Mouse (Mus musculus) 3T3-L1 (cell line): ENCODE measurements at regions not wholly inside any gene's neighbourhood (a gene's known extent, or its start where the extent isn't known, plus 50 kb on each side); places are given as distances from the start of the nearest gene placed in this dataset.
A peak's percentile ranks its signal among the peaks of the same experiment; 100 is the strongest.

Experiments used
- DNase-seq: peaks from one replicate; pipeline ENCODE4 v3.0.0-alpha.2; 2015; ENCODE audit warnings: low read depth, low spot score

DNA sequence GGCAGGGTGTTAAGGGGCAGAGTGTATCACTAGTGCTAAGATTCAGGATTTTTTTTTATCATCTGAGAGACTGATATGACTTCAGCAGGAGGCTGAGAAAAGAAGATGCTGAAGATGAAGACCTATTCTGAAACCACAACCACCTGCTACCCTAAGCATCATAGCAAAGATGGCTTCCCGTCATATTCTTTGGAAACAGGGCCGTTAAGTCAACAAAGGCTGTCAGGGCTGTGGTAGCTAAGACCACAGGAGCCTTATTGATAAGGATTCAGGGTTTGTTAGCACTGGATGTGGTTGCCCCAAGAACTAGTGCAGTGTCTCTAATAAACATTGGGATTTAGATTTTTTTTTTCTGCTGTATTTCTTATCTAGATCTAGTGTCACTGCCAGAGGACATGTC, 56.7 kb upstream of the Rasgrp1 start:
- DNase-seq, result no peak

DNA sequence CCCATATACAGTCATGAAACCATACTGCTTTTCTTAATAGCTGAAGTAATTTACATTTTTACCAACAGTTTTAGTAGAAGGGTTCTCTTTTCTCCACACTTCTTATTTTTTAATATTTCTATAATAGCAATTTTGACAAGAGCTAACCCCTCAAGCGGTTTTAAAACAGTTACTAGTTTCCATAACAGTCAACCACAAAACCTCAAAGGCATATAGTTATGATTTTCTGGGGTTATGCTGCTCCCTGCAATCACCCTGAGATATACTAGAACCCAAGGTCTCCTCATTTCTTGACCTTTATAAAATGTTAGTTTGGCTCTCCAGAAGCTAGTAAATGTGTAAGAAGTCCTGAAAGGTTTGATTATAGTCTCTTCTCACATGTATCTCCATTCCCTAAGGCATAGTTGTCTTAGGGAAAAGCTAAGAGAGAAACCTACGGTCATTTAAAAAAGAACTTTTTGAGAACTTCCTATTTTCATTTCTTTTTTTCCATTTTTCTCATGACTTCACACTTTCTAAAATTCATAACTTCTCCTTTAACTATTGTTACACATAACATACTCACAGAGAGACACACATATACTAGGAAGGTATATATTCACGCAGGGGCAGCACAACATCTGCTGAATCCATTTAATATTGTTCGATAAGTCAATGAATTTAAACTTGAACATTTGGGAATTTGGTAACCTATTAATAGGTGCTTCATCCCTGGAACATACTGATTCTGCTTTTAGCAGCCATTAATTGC, 60.8 kb upstream of the Rasgrp1 start:
- no peak for DNase-seq

DNA sequence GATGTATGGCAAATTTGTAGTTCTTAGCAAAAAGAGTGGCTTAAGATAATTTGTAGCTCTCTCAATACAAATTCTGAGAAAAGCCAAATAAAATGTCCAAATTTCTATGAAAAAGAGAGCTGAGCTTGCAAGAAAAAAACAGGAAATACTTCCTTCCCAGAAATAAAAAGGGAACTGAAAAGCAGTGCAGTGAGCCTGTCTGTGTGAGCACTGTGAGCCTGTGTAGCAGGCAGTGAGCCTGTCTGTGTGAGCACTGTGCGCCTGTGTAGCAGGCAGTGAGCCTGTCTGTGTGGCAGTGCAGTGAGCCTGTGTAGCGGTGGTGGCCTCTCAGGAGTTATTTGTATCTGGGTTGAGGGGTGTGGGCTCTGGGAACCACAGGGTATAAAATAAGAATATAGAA, 62.7 kb upstream of the Rasgrp1 start:
- no peak for DNase-seq

DNA sequence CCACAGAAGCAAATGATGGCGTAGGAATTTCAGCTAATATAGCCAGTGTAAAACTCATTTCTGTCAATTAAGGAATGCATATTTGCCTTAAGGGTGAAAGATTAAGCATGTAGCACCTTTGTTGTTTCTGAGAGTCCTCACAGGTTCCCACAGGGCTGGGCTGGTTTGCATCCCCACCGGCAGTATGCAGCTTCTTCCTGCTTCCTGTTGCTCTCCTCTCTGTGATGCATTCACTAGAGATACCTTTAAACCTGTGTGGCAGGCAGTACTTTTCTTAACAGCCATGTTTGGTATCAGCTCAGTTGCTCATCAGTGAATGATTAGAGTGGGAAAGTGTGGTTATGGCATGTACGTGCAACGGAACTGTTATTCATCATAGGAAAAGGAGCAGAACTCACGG, 65.4 kb upstream of the Rasgrp1 start:
- DNase-seq, result no peak

DNA sequence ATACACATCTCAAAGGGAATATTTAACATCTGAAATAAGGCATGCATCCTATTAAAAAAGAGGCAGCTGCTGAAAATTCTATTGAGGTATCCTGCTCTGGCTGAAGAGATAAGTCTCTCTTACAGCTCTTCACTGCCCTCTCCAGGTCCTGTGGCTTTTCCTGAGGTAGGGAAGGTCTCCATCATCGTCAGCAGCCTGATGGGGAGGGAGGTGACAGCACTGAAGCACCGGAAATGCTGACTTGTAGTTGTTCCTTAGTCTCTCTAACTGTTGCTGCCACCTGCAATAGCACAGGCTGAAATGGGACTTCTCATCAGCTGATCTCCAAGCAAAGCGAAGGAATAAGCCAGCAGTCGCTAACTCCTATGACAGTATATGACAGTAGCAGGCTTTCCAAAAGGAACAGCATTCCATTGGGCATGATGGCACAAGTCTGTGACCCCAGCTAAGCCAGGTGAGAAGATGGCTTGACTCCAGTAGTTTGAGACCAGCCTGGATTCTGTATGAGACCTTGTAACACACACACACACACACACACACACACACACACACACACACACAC, 69.3 kb upstream of the Rasgrp1 start:
- DNase-seq, result peak; percentile 10

DNA sequence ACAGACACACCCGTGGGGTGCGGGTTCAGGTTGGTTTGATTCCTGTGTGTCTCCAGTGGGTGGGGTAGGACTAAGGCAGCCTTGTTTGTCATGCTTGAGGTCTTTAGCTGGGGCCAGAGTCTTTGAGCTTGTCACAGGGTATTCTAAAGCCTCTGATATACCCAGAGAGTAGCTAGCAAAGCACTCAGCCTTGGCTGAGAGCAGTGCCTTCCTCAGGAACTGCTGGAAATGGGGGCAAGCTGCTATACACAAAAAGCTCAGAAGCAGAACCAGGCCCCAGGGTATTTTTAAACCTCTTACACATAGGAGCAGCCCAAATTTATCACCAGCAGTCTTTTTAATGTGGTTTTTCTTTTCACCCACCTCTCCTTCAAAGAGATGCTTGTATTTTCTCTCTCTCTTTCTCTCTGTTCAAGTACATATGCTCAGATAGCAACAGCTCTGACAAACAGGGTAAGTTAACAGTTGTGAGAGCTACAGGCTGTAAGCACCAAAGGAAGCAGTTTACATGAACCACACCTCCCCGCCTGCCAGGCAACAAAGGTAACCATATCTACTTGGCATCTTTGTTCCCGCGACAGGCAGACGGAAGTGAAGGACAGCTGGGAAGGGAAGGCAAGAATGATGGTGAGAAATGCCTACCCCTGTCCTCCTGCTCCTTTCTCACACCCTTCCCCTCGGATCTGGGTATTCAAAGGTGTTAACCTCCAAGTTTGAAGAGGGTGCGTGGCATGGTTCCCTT, 74.6 kb upstream of the Rasgrp1 start:
- no peak for DNase-seq

DNA sequence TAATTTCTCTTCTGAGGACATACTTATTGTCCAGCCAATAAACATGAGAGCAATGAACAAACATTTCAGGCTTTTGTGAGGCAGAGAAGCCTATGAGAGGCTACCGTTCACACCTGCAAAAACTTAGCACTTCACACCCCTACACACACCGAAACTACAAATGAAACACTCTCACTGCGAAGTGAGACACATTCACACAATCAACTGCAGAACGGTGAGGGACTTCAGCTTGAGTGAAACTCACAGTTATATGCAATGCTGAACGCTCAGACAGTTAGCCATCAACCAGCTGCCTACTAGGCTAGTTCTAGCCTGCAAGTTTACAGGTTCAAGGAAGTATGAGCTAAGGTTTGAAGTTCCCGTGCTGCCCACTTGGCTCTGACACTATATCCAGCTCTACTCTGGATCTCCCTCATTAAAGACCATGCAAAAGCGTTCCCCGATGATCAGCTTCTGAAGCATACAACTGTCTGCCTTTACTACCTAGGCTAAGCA, 75.4 kb upstream of the Rasgrp1 start:
- DNase-seq, result no peak

DNA sequence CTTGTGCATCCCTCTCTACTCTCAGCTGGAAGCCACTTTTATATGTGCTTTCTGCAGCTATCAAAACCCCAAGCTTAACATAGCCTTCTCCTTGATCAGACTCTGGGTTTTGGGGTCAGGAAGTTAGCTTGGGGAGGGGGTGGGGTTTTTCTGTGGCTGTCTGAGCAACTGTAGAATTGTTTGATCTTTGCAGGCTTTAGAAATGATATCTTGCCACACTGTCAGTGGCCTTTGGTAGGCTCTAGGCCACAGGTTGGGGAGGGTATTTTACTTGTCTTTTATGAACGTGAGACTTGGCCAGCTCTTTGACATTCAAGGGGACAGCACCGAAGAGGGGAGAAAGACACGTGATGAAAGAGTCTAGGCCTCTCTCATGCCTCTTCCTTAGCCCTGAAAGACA, 75.9 kb upstream of the Rasgrp1 start:
- DNase-seq, result no peak

DNA sequence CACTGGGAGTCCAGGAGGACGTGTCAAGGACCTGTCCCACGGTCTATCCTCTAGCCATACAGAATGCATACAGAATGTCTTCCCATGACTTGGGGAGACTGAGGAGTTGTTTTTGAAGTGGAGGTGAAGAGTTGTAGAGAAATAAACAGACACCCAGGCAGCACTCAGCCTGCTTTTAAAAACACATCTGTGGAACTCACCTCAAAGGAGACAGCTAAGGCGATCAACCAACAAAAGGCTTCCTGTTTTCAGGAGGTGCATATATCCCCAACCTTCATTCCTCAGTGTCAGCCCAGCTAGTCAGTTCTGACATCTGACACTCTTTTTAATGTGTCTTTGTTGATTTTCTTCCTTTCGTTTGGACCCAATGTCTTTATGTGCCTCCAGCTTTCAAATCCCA, 78.6 kb upstream of the Rasgrp1 start:
- DNase-seq, result no peak

DNA sequence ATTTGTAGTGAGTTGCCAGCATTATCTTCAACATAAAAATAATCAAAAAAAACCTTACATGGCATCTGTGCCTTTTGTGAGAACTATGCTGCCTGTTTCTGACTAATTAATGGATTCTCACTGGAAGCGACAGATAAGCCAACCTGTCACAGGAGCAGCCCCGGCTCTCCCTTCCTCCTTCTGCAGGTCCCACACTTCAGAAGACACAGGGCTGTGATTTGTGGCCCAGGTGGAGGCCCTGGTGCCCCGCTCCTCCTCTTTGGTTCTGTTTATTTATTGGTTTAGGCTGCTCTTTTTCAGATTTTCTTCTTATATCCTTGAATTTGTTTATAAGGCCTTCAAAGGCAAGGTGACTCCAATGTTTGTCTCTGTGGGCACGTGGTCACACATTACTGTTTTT, 80.0 kb upstream of the Rasgrp1 start:
- no peak for DNase-seq

DNA sequence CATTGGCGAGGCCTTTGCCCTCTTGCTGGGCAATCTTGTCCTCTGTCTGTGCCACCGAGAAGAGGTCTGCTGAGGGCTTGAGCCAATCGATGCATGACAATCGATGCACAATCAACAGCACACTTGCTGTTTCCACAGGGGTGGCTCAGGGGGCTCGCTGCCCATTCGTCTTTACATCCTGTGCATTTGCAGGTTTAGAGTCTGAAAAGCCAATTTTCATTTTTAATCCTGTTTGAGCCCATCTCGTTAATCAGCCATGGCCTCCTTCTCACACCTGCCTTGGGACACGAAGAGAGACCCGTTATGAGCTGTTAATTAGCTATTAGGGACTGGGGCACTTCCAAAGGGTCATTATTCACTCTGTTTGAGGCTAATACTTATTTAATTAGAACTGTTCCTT, 86.4 kb upstream of the Rasgrp1 start:
- no peak for DNase-seq

DNA sequence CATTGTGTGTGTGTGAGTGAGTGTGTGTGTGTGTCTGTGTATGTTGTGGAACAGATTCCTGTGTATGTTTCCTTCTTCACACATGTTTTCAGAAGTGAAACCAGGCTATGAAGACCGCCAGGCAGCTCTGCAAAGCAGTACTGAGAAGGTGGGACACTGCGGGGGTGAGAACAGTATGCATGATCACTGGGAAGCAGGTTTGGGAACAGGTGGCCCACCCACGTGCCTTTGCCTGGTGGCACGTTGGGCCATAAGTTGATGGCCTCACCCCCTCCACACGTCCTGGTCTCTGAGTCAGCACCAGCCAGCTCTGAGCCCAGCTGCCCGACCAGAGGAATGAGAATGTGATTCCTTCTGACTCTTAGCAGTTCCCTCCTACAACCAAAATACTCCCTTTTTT, 89.2 kb upstream of the Rasgrp1 start:
- DNase-seq, result peak; percentile 21

DNA sequence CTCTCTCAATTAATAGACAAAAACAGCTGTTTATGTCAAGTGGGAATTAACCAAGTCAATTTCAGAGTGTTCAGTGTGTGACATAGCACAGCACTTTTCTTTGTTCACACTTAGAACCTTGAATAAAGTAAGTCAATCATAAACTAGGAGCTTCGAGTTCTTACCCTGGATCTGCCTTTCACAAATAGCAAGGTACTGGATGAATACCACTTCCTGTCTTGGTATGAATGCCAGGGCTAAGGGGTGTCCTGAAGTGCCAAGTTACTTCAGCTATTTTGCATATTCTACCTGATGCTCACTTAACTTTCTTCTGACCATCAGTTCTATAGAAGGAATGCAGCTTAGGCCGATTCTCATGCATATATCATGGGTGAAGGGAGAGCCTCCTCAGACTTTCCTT, 90.1 kb upstream of the Rasgrp1 start:
- DNase-seq, result no peak

DNA sequence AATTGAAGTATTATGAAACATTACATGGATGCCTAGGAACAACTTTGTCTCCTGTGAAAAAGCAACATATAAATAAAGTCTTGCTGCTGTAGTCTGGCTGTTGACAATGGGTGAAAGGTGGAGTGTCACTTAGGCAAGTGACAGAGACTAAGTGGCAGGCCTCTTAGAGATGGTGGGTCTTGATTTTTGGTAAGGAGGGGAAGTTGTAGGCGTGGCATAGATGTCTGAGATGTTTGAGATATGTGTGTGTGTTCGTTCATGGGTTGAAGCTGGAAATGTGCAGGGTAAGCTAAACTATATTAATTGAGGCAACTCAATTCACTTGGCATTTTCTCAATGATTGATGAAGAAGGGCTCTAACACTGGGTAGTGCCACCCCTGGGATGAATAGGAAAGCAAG, 90.7 kb upstream of the Rasgrp1 start:
- DNase-seq, result no peak

DNA sequence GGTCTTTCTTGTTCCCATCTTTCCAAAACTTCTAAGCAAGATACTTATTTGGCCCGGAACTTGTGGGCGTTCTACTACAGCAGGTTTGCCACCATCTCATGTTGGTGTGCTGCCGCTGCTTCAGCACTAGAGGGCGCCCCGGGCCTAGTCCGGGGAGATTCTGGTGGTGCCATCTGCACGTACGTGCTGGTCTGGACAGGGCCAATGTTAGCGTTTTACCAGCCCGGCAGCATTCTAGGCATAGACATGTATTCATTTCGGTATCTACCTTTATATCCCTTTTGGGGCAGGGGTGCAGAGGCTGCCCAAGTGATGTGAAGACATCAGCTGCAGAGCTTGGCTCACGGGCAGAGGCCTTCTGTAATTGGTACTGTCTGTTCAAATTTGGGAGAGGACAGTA, 95.3 kb upstream of the Rasgrp1 start:
- no peak for DNase-seq

DNA sequence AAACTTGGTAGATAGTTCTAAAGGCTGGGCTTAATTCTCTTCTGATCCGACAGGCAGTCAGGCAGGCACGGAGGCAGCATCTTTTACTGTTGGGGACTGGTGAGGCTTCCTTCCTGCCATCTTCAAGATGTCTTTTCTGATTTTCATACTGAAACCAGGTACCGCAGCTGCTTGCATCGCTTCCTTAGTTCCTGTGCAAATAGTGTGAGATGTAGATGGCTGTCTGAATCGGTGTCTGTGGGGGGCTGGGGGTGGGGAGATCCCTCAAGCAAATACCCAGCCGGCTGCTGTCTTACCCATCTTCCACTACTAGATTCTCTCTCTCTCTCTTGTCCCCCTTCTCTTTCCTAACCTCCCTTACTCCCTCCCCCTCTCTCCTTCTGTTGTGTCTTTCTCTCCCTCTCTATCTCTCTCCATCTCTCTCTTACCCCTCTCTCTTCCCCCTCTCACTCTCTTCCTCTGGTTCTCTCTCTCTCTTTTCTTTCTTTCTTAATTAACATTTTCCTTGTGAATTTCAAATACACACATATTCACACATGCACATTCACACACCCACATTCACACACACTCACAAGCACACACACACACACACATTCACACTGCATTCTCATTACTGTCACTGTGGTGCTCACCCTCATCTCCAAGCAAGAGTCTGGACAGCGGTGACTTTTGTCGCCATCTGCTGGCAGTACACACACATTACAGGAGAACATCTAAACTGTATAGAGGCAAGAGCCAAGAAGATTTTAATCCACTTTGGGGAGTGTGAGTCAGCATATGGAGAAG, 96.0 kb upstream of the Rasgrp1 start:
- DNase-seq, result peak; percentile 88

DNA sequence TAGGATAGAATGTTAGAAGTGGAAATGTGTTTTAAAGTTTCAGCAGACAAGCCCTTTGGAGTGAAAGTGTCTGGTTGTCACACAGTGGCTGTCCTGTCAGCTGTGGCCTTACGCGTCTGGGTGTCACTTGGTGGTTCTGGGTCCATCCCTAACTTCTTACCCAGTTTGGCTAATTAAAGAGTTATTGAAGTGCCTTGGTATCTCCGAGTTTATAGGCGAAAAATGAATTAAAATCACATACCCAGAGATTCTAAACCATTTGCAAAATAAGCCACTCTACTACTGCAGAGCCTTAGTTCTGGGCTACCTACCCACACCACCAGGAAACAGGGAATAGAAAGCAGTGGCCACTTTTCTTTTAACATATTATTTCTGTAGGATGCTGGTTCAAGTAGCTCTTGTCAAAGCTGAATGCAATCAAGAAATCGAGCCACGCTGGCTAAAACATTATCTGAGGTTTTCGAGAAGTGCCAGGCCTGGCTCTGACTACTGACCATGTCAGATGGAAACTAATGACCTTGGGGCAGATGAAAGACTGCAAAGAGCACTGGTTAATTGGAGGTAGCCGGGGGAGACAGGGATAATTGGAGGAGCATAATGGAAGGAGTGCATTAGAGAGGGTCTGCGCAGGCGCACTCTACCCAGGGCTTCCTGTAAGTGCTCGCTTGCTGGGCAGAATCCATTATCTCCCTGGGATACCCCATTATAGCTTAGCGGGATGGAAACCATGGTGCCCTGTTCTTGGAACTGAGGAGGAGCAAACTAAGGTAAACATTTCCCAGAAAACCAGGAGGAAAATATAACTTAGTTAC, 96.8 kb upstream of the Rasgrp1 start:
- DNase-seq, result no peak

DNA sequence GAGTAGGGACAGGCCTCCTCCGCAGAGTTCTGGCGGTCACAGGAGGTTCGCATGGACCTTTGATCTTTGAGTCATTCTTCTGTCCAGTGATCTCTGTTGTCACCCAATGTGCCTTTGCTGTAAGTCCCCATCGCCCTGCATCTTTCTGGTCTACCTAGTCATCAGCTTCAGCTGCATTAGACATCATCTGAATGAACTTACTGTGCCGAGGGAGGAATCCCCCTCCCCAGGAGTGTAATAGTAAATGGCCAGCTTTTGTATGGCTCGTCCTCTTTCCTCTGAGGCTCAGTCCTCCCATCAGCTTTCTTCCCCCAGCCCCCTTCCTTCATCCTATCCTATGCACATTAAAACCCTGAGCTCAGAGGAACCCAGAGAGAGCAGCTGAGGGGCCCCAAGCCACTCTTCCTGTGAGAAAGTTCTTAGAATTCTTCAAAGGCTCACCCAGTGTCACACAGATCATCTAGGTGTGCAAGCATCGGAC, 98.0 kb upstream of the Rasgrp1 start:
- DNase-seq, result no peak

DNA sequence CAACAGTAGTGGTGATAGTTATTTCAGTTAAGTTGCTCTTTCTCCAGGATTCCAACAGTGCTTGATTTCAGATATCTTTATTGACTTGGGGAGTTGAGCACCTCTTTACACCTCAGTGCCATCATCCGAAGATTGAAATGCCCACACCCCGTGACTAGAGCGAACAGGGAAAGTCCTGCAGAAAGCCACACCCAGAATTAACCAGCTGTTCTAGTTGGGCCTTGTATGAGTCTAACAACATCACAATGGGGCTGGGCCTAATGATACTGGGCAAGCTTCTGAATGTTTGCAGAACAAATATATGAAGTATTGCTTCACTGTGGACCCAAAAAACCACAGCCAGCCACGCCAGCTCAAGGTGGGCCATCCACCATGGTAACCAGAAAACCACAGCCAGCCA, 100.1 kb upstream of the Rasgrp1 start:
- DNase-seq, result no peak

DNA sequence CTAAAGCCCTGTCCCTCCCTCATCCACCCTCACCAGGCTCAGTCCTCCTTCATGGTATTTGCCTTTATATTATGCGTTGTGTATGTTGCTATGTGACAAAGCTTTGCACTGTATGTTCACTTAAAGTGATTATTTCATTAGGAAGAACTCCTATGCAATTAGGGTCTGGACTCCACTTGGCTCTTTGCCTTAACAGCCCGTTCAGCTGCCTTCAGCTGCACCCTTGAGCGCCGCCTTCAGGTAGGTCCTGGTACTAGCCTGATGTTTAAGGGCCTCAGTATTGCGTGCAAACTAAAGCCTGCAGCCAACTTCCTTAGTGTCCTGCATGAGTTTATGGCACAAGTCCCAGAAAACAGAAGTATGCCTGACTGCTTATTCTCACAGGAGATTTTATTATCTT, 101.9 kb upstream of the Rasgrp1 start:
- DNase-seq, result peak; percentile 46

DNA sequence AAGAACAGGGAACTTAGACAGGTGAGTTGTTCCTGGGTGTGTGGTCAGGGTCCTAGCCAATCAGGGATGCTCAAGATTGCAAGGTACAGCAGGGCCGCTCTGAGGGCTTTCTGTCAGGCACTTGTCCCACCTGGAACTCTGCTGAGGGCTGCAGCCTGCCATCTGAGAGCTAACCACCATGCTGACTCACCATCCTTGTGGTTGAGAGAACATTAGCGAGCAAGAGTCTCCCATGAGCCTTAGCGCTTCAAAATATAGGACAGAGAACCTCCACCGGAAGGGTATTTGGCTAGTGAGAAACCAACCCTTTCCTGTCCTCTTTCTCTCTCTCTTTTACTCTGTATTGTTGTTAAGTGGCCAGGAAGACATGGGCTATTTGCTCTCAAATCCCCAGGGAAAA, 104.1 kb upstream of the Rasgrp1 start:
- DNase-seq, result peak; percentile 65
